Mouse (Mus musculus) olfactory bulb, adult 2 months (tissue): ENCODE measurements around the gene Nxnl2.

Experiments
- CTCF ChIP-seq: fragments of 200-500 bp; IDR thresholded peaks from 2 replicates; pipeline ENCODE4 v1.5.1; 2012; ENCODE audit warnings: low read depth, mild to moderate bottlenecking, low read length, moderate library complexity; ENCODE audit not compliant: insufficient read depth
- POLR2A ChIP-seq: fragments of 200-500 bp; IDR thresholded peaks from 2 replicates; pipeline ENCODE4 v1.6.1; 2012; ENCODE audit warnings: mild to moderate bottlenecking, low read depth, low read length, moderate library complexity; ENCODE audit not compliant: insufficient read depth

GRCm38 (mm10) chr13:51136315-51136714 is 34.5 kb upstream of the Nxnl2 start:
- no peak for TF ChIP-seq CTCF
- no peak for TF ChIP-seq POLR2A
